Mouse (Mus musculus): ENCODE results near the gene Msi1. TPM values are rescaled to one million over a fixed set of nuclear protein-coding genes. Genes with fewer than 3 reads are reported as not detected.
A peak's percentile ranks its signal among the peaks of the same experiment; 100 is the strongest.
"Not testable (repeated sequence)": the region's sequence is repeated elsewhere in the genome, so short reads cannot be mapped to it uniquely, and the experiment has no call there.

Gene Msi1
- polyA plus RNA-seq, 1 experiment from 2014 or later = 211 TPM

DNA sequence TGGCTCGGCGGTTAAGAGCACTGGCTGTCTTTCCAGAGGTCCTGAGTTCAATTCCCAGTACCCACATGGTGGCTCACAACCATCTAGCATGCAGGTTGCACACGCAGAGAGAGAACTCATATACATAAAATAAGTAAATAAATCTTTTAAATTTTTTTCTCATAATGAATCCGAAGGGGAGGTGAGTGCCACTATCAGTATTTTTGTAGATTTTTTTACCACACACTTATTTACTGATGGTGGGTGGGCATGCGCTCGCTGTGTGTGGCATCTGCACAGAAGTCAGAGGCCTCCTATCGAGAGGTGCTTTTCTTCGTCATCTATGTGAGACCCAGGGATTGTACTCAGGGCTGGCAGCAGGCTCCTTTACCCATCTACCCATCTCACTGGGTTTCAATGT, 58.0 kb downstream of the Msi1 start:
- Histone ChIP-seq H3K27ac (replicated peaks) (no peak overlapping the region), H3K36me3 (no peaks in the 10 kb centered on the region), H3K27me3 (peaks cover 17% of the 10 kb centered on the region), H3K4me1 (peaks cover 38% of the 10 kb centered on the region), H3K4me3 (no peak overlapping the region), H3K4me2 (replicated peaks) (no peak overlapping the region), H3K9ac (replicated peaks) (no peak overlapping the region), H3K9me3 (no peaks in the 10 kb centered on the region)
- 86% methylated on average over 8 of the region's 8 CpGs for WGBS
- no peak for ATAC-seq (ENCODE audit: low FRiP score, low read depth)

DNA sequence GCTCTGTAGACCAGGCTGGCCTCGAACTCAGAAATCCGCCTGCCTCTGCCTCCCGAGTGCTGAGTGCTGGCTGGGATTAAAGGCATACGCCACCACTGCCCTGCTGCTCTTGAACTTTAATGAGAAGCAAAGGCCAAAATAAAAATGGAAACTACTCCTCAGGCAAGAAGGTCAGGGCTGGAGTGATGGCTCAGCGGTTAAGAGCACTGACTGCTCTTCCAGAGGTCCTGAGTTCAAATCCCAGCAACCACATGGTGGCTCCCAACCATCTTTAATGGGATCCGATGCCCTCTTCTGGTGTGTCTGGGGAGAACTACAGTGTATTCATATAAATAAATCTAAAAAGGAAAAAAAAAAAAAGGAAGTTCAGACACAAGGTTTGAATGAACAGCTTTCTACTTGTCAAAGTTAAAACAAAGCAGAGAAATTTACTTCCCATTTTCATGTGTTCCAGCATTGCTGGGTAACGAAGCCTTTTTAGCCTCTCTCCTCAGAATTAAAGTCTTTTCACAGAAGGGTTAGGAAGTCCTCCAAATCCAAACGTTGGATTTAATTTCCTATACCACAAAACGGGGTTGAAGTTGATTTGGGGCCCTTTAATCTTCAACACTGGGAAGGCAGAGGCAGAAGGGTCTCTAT, 58.7 kb downstream of the Msi1 start:
- Histone ChIP-seq H3K4me2 (replicated peaks) (no peak overlapping the region), H3K9ac (replicated peaks) (no peak overlapping the region), H3K4me3 (no peak overlapping the region), H3K27me3 (peaks cover 10% of the 10 kb centered on the region), H3K9me3 (no peaks in the 10 kb centered on the region), H3K4me1 (peaks cover 31% of the 10 kb centered on the region), H3K27ac (replicated peaks) (no peak overlapping the region), H3K36me3 (no peaks in the 10 kb centered on the region)
- WGBS = 78% methylated on average over 9 of the region's 9 CpGs
- ATAC-seq (ENCODE audit: low FRiP score, low read depth) = no peak

GRCm38 (mm10) chr5:115488841-115489698, 59.7 kb downstream of the Msi1 start:
- Histone ChIP-seq H3K4me2 (replicated peaks) (peak overlapping the region; percentile 56), H3K4me1 (peaks cover 26% of the 10 kb centered on the region), H3K9me3 (no peaks in the 10 kb centered on the region), H3K9ac (replicated peaks) (peak overlapping the region; percentile 69), H3K4me3 (peak overlapping the region; percentile 36), H3K27me3 (peaks cover 9% of the 10 kb centered on the region), H3K27ac (replicated peaks) (peak overlapping the region; percentile 100), H3K36me3 (no peaks in the 10 kb centered on the region)
- peak; percentile 62 for ATAC-seq (ENCODE audit: low FRiP score, low read depth)
- under 1% methylated on average over 39 of the region's 39 CpGs for WGBS

DNA sequence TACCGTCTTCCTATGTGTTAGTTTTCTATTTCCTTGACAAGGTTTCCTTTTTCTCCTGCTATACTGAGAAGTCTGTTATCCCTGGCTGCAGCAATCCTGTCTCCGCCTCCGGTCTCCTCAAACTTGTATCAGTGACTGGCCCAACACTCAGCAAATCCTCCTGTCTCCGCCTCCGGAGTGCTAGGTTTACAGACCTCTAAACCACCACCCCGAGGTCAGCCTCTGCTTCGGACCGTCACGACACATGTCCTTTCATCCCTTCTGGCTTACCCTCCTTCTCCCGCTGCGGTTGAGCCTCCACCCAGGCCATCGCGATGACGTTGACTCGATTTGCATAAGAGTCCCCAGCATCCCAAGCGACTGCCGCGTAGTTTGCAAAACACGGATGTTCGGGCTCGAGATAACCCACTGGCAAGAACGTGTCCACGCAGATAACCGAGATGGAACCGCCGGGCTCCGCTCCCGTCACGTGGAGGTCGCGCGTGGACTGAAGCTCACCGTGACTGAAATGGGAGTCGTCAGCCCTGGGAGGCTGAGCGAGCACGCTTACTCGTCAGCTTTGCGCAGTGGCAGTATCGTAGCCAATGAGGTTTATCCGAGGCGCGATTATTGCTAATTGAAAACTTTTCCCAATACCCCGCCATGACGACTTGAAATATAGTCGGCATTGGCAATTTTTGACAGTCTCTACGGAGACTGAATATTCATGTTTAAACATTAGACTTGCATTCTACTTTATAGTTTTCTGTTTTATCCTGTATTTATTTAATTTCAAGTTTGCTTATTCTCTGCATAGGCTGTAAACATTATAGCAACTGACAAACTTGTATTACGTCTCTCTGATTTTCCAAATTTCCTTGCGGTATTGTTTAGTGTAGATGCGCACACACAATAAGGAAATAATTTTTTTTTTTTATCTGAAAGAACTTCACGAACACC, 60.6 kb downstream of the Msi1 start:
- no peaks in the 10 kb centered on the region for H3K9me3 ChIP-seq
- H3K4me2 ChIP-seq (replicated peaks) = peak overlapping the region; percentile 56
- H3K27ac ChIP-seq (replicated peaks) = peak overlapping the region; percentile 100
- H3K4me1 ChIP-seq = peaks cover 22% of the 10 kb centered on the region
- peak overlapping the region; percentile 31 for H3K4me3 ChIP-seq
- under 1% methylated on average over 50 of the region's 50 CpGs for WGBS
- H3K27me3 ChIP-seq = peaks cover 9% of the 10 kb centered on the region
- peak overlapping the region; percentile 69 for H3K9ac ChIP-seq (replicated peaks)
- ATAC-seq (ENCODE audit: low FRiP score, low read depth) = peak; percentile 84
- no peaks in the 10 kb centered on the region for H3K36me3 ChIP-seq

DNA sequence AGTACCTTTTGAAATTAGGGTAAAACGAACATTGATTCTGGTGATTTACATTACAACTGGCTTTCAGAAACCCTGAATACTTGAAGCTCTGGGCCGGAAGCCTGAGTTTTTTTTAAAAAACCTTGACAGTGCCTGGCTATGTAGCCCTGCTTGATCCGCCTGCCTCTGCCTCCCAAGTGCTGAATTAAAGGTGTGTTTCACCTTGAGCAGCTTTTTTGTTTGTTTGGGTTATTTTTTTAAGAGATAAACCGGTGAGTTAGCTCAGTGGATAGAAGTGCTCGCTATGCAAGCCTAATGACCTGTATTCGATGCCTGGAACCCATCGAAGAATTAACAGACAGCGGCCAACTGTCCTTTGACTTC, 61.2 kb downstream of the Msi1 start:
- peaks cover 9% of the 10 kb centered on the region for H3K27me3 ChIP-seq
- no peaks in the 10 kb centered on the region for H3K9me3 ChIP-seq
- 11% methylated on average over 8 of the region's 8 CpGs for WGBS
- no peak overlapping the region for H3K4me3 ChIP-seq
- H3K36me3 ChIP-seq = no peaks in the 10 kb centered on the region
- H3K4me1 ChIP-seq = peaks cover 22% of the 10 kb centered on the region
- H3K9ac ChIP-seq (replicated peaks) = no peak overlapping the region
- peak overlapping the region; percentile 64; the same call in 1 of the 2 replicates for H3K27ac ChIP-seq (replicated peaks)
- peak overlapping the region; percentile 29; the same call in 1 of the 2 replicates for H3K4me2 ChIP-seq (replicated peaks)
- ATAC-seq (ENCODE audit: low FRiP score, low read depth) = no peak

GRCm38 (mm10) chr5:115491076-115491475, 61.7 kb downstream of the Msi1 start:
- 37% methylated on average over 5 of the region's 5 CpGs for WGBS
- Histone ChIP-seq H3K27ac (replicated peaks) (no peak overlapping the region), H3K4me2 (replicated peaks) (peak overlapping the region; percentile 29; the same call in 1 of the 2 replicates)

GRCm38 (mm10) chr5:115491771-115492322, 62.4 kb downstream of the Msi1 start:
- WGBS = 4% methylated on average over 28 of the region's 28 CpGs
- H3K4me1 ChIP-seq = peaks cover 22% of the 10 kb centered on the region
- H3K4me2 ChIP-seq (replicated peaks) = peak overlapping the region; percentile 49
- no peaks in the 10 kb centered on the region for H3K9me3 ChIP-seq
- peak overlapping the region; percentile 47; the same call in 1 of the 2 replicates for H3K9ac ChIP-seq (replicated peaks)
- no peaks in the 10 kb centered on the region for H3K36me3 ChIP-seq
- H3K27me3 ChIP-seq = peaks cover 7% of the 10 kb centered on the region
- 0 out of 2 replicates have a peak overlapping the region, but pooled peaks have one; percentile 9 for H3K4me3 ChIP-seq
- H3K27ac ChIP-seq (replicated peaks) = no peak overlapping the region; the same call in 1 of the 2 replicates
- no peak for ATAC-seq (ENCODE audit: low FRiP score, low read depth)

More at GRCm38 (mm10) chr5:115491076-115491475, 61.7 kb downstream of the Msi1 start:
- Histone ChIP-seq H3K9ac (replicated peaks) (no peak overlapping the region), H3K27me3 (peaks cover 9% of the 10 kb centered on the region), H3K4me1 (peaks cover 22% of the 10 kb centered on the region), H3K4me3 (no peak overlapping the region), H3K36me3 (no peaks in the 10 kb centered on the region), H3K9me3 (no peaks in the 10 kb centered on the region)
- no peak for ATAC-seq (ENCODE audit: low FRiP score, low read depth)

DNA sequence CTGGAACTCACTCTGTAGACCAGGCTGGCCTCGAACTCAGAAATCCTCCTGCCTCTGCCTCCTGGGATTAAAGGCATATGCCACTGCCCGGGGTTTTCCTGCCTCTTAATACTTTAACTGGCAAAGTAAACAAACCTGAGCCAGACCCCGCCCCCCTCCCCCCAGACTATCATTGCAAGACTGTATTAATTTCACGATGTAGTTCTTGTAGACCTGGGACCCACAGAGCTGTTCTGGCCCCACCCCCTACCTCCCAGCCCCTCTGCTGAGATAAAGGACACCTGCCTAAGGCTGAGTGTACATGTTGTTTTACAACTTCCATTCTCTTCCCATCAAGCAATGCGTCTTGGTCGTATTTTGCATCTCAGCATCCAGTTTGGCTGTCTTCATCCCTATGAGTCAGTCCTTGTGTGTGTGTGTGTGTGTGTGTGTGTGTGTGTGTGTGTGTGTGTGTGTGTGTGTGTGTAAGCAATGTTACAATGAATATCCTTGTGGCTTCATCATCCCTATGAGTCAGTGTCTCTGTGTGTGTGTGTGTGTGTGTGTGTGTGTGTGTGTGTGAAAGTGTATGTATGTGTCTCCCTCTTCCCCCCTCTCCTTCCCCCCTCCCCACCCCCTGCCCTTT, 63.4 kb downstream of the Msi1 start:
- H3K36me3 ChIP-seq = no peaks in the 10 kb centered on the region
- H3K27ac ChIP-seq (replicated peaks) = no peak overlapping the region
- ATAC-seq (ENCODE audit: low FRiP score, low read depth) = no peak
- no peak overlapping the region for H3K4me2 ChIP-seq (replicated peaks)
- no peak overlapping the region for H3K4me3 ChIP-seq
- no peaks in the 10 kb centered on the region for H3K9me3 ChIP-seq
- WGBS = 81% methylated on average over 6 of the region's 6 CpGs
- H3K27me3 ChIP-seq = peaks cover 3% of the 10 kb centered on the region
- no peak overlapping the region for H3K9ac ChIP-seq (replicated peaks)
- H3K4me1 ChIP-seq = peaks cover 22% of the 10 kb centered on the region

- H3K9ac ChIP-seq (replicated peaks) = no peak overlapping the region
- H3K4me3 ChIP-seq = no peak overlapping the region
- no peak overlapping the region for H3K4me2 ChIP-seq (replicated peaks)
- H3K36me3 ChIP-seq = no peaks in the 10 kb centered on the region
- peaks cover 3% of the 10 kb centered on the region for H3K27me3 ChIP-seq
- H3K9me3 ChIP-seq = no peaks in the 10 kb centered on the region
- 72% methylated on average over 5 of the region's 5 CpGs for WGBS
- H3K27ac ChIP-seq (replicated peaks) = no peak overlapping the region
- peaks cover 21% of the 10 kb centered on the region for H3K4me1 ChIP-seq
- ATAC-seq (ENCODE audit: low FRiP score, low read depth) = no peak
Observed at GRCm38 (mm10) chr5:115493441-115493840, 64.0 kb downstream of the Msi1 start.

DNA sequence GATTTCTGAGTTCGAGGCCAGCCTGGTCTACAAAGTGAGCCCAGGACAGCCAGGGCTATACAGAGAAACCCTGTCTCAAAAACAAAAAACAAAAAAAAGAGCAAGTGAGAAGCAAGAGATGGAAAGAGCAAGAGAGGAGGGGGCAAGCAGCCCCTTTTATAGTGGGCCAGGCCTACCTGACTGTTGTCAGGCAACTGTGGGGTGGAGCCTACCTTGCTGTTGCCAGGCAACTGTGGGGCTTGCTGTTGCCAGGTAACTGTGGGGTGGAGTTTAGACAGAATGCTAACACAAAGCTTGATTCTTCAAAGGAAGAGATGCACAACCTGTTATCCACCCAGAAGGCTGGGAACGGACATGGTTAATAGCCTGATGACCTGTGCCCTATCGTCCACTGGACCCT, 66.2 kb downstream of the Msi1 start:
- not testable (repeated sequence) for H3K4me2 ChIP-seq (replicated peaks); H3K27me3 ChIP-seq; H3K27ac ChIP-seq (replicated peaks); H3K4me3 ChIP-seq; H3K36me3 ChIP-seq; ATAC-seq (ENCODE audit: low FRiP score, low read depth); H3K9me3 ChIP-seq; H3K9ac ChIP-seq (replicated peaks)
- H3K4me1 ChIP-seq = peaks cover 15% of the 10 kb centered on the region
- 72% methylated on average over 3 of the region's 3 CpGs for WGBS

GRCm38 (mm10) chr5:115497033-115497432, 67.6 kb downstream of the Msi1 start:
- Histone ChIP-seq H3K9ac (replicated peaks) (no peak overlapping the region), H3K4me2 (replicated peaks) (no peak overlapping the region), H3K4me1 (peaks cover 3% of the 10 kb centered on the region), H3K4me3 (no peak overlapping the region), H3K27me3 (no peaks in the 10 kb centered on the region; the same call in 1 of the 2 replicates), H3K27ac (replicated peaks) (no peak overlapping the region), H3K36me3 (no peaks in the 10 kb centered on the region), H3K9me3 (no peaks in the 10 kb centered on the region)
- 79% methylated on average over 7 of the region's 7 CpGs for WGBS
- no peak for ATAC-seq (ENCODE audit: low FRiP score, low read depth)
